In genomic region chr14:75432850-75433249, GRCm38 (mm10) we compare ENCODE assay signal across 23 mouse cellular contexts. TPM values are rescaled to one million over a fixed set of nuclear protein-coding genes. Genes with fewer than 3 reads are reported as not detected.
DNase-seq lines count a peak whose midpoint lies in the region; ATAC-seq lines count a peak whose summit lies in the region.
"Had no signal": no experiment of that assay in that cellular context is flagged by ENCODE, and none has a peak within 500 bp of the region (broad histone marks: within the 10 kb centered on the region; RNA-seq: fewer than 3 reads in every experiment).

No protein-coding gene starts in this region.

- H3K4me2 ChIP-seq in heart, embryonic 12.5 days: no peak overlapping the region
- no peak overlapping the region for H3K4me2 ChIP-seq in midbrain, embryonic 11.5 days
- H3K4me2 ChIP-seq in forebrain, embryonic 14.5 days (ENCODE audit: low read length): no peak overlapping the region; the same call in 1 of the 2 replicates
- H3K4me2 ChIP-seq in midbrain, embryonic 15.5 days: 0 out of 2 replicates have a peak overlapping the region, but pooled peaks have one; percentile 15
- H3K4me2 ChIP-seq: embryonic facial prominence, embryonic 15.5 days; hindbrain, embryonic 13.5 days; limb, embryonic 15.5 days had no signal

- no peaks in the 10 kb centered on the region for H3K27me3 ChIP-seq in heart, embryonic 12.5 days (replicated peaks)
- H3K27me3 ChIP-seq in midbrain, embryonic 11.5 days (ENCODE audit: control insufficient read depth, insufficient read depth, low read length): no peaks in the 10 kb centered on the region
- no peaks in the 10 kb centered on the region for H3K27me3 ChIP-seq in midbrain, embryonic 10.5 days (ENCODE audit: low read depth, poor library complexity, severe bottlenecking)
- H3K27me3 ChIP-seq in forebrain, embryonic 14.5 days (replicated peaks; ENCODE audit: control insufficient read depth, insufficient read depth, low read length): no peaks in the 10 kb centered on the region
- H3K27me3 ChIP-seq in midbrain, embryonic 15.5 days (replicated peaks): no peaks in the 10 kb centered on the region
- H3K27me3 ChIP-seq: embryonic facial prominence, embryonic 15.5 days; hindbrain, embryonic 13.5 days; limb, embryonic 15.5 days had no signal

- WGBS in heart, embryonic 12.5 days: 88% methylated on average over 10 of the region's 10 CpGs
- 70% methylated on average over 10 of the region's 10 CpGs for WGBS in midbrain, embryonic 11.5 days
- WGBS in midbrain, embryonic 10.5 days: 78% methylated on average over 10 of the region's 10 CpGs
- WGBS in forebrain, embryonic 14.5 days: 34% methylated on average over 10 of the region's 10 CpGs
- 29% methylated on average over 10 of the region's 10 CpGs for WGBS in midbrain, embryonic 15.5 days

- H3K36me3 ChIP-seq in heart, embryonic 12.5 days: no peaks in the 10 kb centered on the region
- H3K36me3 ChIP-seq in midbrain, embryonic 11.5 days (ENCODE audit: control insufficient read depth, insufficient read depth, low read length): no peaks in the 10 kb centered on the region
- no peaks in the 10 kb centered on the region for H3K36me3 ChIP-seq in midbrain, embryonic 10.5 days
- H3K36me3 ChIP-seq in forebrain, embryonic 14.5 days (ENCODE audit: control insufficient read depth, insufficient read depth, low read length): no peaks in the 10 kb centered on the region
- H3K36me3 ChIP-seq in midbrain, embryonic 15.5 days (replicated peaks): no peaks in the 10 kb centered on the region
- H3K36me3 ChIP-seq: embryonic facial prominence, embryonic 15.5 days; hindbrain, embryonic 13.5 days; limb, embryonic 15.5 days had no signal

- H3K27ac ChIP-seq in heart, embryonic 12.5 days (ENCODE audit: poor library complexity, severe bottlenecking): no peak overlapping the region
- H3K27ac ChIP-seq in midbrain, embryonic 11.5 days (ENCODE audit: low read depth, low read length): no peak overlapping the region
- no peak overlapping the region for H3K27ac ChIP-seq in midbrain, embryonic 10.5 days (replicated peaks)
- H3K27ac ChIP-seq in forebrain, embryonic 14.5 days (ENCODE audit: low read depth, low read length): no peak overlapping the region
- peak overlapping the region; percentile 20; the same call in 1 of the 2 replicates for H3K27ac ChIP-seq in midbrain, embryonic 15.5 days
- H3K27ac ChIP-seq: embryonic facial prominence, embryonic 15.5 days; heart, adult 2 months; hindbrain, embryonic 13.5 days; kidney, postnatal 0 days; limb, embryonic 15.5 days had no signal

- DNase-seq in heart, adult 11 months: peak; percentile 79
- peak; percentile 64 for DNase-seq in midbrain, embryonic 11.5 days (ENCODE audit: low spot score, missing footprints)
- no peak for DNase-seq in midbrain, embryonic 10.5 days (ENCODE audit: low spot score)
- DNase-seq in forebrain, embryonic 14.5 days (ENCODE audit: low spot score): peak; percentile 76
- DNase-seq in thymus, adult 18-20 months: no peak
- no peak for DNase-seq in thymus, postnatal 4 days
- DNase-seq: adrenal gland, postnatal 14 days; B cell, adult 2 months; cerebellum, adult 9-10 months; embryo, embryonic 11 days; heart, adult 2 months; lung, postnatal 14 days; right cerebral cortex, postnatal 4 days had no signal

- no peak for ATAC-seq in heart, embryonic 12.5 days (ENCODE audit: insufficient number of reproducible peaks, low FRiP score)
- no peak for ATAC-seq in midbrain, embryonic 11.5 days (ENCODE audit: low FRiP score)
- ATAC-seq in forebrain, embryonic 14.5 days: peak; percentile 78
- peak; percentile 65; the same call in 1 of the 2 replicates for ATAC-seq in midbrain, embryonic 15.5 days (replicated peaks)
- ATAC-seq: intestine, postnatal 0 days had no signal

- H3K4me1 ChIP-seq in heart, embryonic 12.5 days (replicated peaks): no peaks in the 10 kb centered on the region; the same call in 1 of the 2 replicates
- H3K4me1 ChIP-seq in midbrain, embryonic 11.5 days (ENCODE audit: control insufficient read depth, insufficient read depth, low read length): no peaks in the 10 kb centered on the region
- peaks cover 5% of the 10 kb centered on the region for H3K4me1 ChIP-seq in midbrain, embryonic 10.5 days
- peaks cover 20% of the 10 kb centered on the region for H3K4me1 ChIP-seq in forebrain, embryonic 14.5 days (ENCODE audit: control insufficient read depth, insufficient read depth, low read length)
- peaks cover 11% of the 10 kb centered on the region for H3K4me1 ChIP-seq in midbrain, embryonic 15.5 days
- H3K4me1 ChIP-seq: embryonic facial prominence, embryonic 15.5 days; limb, embryonic 15.5 days; megakaryocyte, embryonic 14.5 days had no signal

- 0 out of 2 replicates have a peak, but pooled peaks cover 3% of the 10 kb centered on the region for H3K9me3 ChIP-seq in heart, embryonic 12.5 days (replicated peaks)
- H3K9me3 ChIP-seq in midbrain, embryonic 11.5 days (ENCODE audit: control insufficient read depth, low read length): no peaks in the 10 kb centered on the region
- no peaks in the 10 kb centered on the region for H3K9me3 ChIP-seq in midbrain, embryonic 10.5 days (replicated peaks)
- H3K9me3 ChIP-seq in forebrain, embryonic 14.5 days (replicated peaks; ENCODE audit: control insufficient read depth, low read length): no peaks in the 10 kb centered on the region
- H3K9me3 ChIP-seq in midbrain, embryonic 15.5 days: no peaks in the 10 kb centered on the region
- H3K9me3 ChIP-seq: embryonic facial prominence, embryonic 15.5 days; hindbrain, embryonic 13.5 days; limb, embryonic 15.5 days; megakaryocyte, embryonic 14.5 days had no signal

- no peak overlapping the region for H3K4me3 ChIP-seq in heart, embryonic 12.5 days
- no peak overlapping the region for H3K4me3 ChIP-seq in midbrain, embryonic 11.5 days (ENCODE audit: low read depth, low read length)
- H3K4me3 ChIP-seq in midbrain, embryonic 10.5 days: no peak overlapping the region
- no peak overlapping the region for H3K4me3 ChIP-seq in forebrain, embryonic 14.5 days (ENCODE audit: low read depth, low read length)
- no peak overlapping the region for H3K4me3 ChIP-seq in midbrain, embryonic 15.5 days
- H3K4me3 ChIP-seq: embryonic facial prominence, embryonic 15.5 days; heart, adult 2 months; hindbrain, embryonic 13.5 days; limb, embryonic 15.5 days; megakaryocyte, embryonic 14.5 days; myocyte had no signal

- no peak overlapping the region for H3K9ac ChIP-seq in heart, embryonic 12.5 days
- no peak overlapping the region for H3K9ac ChIP-seq in midbrain, embryonic 11.5 days (ENCODE audit: low read length)
- H3K9ac ChIP-seq in forebrain, embryonic 14.5 days (ENCODE audit: low read length): no peak overlapping the region
- H3K9ac ChIP-seq in midbrain, embryonic 15.5 days: no peak overlapping the region
- H3K9ac ChIP-seq: embryonic facial prominence, embryonic 15.5 days; hindbrain, embryonic 13.5 days; limb, embryonic 15.5 days had no signal

RNA-seq across cellular contexts. Expression of gene Siah3, which starts 22.9 kb away (rescaled TPM):
- polyA plus RNA-seq in heart, embryonic 12.5 days (2016; fragmentation: Nextera tagmentation; extraction: Ambion mirVana): 0.05 TPM in 1 of 2 replicates, not detected in the other
- polyA plus RNA-seq in midbrain, embryonic 11.5 days (2014; fragmentation: Nextera tagmentation; extraction: Ambion mirVana): 1.1 and 1.4 TPM in 2 replicates
- 0.33 and 0.66 TPM in 2 replicates for polyA plus RNA-seq in midbrain, embryonic 10.5 days (2016; fragmentation: Nextera tagmentation; extraction: Ambion mirVana)
- 5.4 and 7.0 TPM in 2 replicates for polyA plus RNA-seq in forebrain, embryonic 14.5 days (2014; fragmentation: Nextera tagmentation; extraction: Ambion mirVana)
- 3.0 and 3.4 TPM in 2 replicates for polyA plus RNA-seq in midbrain, embryonic 15.5 days (2015; fragmentation: Nextera tagmentation; extraction: Ambion mirVana)
- polyA plus RNA-seq: heart, embryonic 16.5 days; intestine, postnatal 0 days; myocyte had no signal

Comparison
In these comparisons a context has a peak if more than half of its experiments do, and no peak if none do; other contexts are left out.
1. DNase-seq: peak in heart, adult 11 months (single experiment), midbrain, embryonic 11.5 days (single experiment) and forebrain, embryonic 14.5 days (single experiment); none in midbrain, embryonic 10.5 days (single experiment), thymus, adult 18-20 months (0 of 2) and thymus, postnatal 4 days (single experiment).
2. ATAC-seq: peak in forebrain, embryonic 14.5 days (single experiment) and midbrain, embryonic 15.5 days (single experiment); none in heart, embryonic 12.5 days (single experiment) and midbrain, embryonic 11.5 days (single experiment).